Mouse (Mus musculus) heart, embryonic 10.5 days (tissue): ENCODE measurements around the gene Nolc1. TPM values are rescaled to one million over a fixed set of nuclear protein-coding genes. Genes with fewer than 3 reads are reported as not detected.

Source experiments
- DNase-seq: peaks from one replicate; pipeline ENCODE4 v3.0.0-alpha.2; 2017; ENCODE audit warnings: low spot score
- H3K27ac ChIP-seq: fragments of 300-500 bp; sonication (generic); 2 replicates; pipeline ENCODE4 v1.5.1; 2016; ENCODE audit warnings: mild to moderate bottlenecking
- H3K27me3 ChIP-seq: fragments of 300-500 bp; sonication (generic); 2 replicates; pipeline ENCODE4 v1.6.1; 2016; ENCODE audit warnings: mild to moderate bottlenecking; ENCODE audit not compliant: poor library complexity, insufficient read depth, severe bottlenecking
- H3K36me3 ChIP-seq: fragments of 300-500 bp; sonication (generic); 2 replicates; pipeline ENCODE4 v1.6.1; 2016; ENCODE audit warnings: mild to moderate bottlenecking, moderate library complexity
- H3K4me1 ChIP-seq: fragments of 300-500 bp; sonication (generic); 2 replicates; pipeline ENCODE4 v1.6.1; 2016; ENCODE audit warnings: mild to moderate bottlenecking
- H3K4me3 ChIP-seq: fragments of 300-500 bp; sonication (generic); 2 replicates; pipeline ENCODE4 v1.5.1; 2016; ENCODE audit warnings: mild to moderate bottlenecking, moderate library complexity
- H3K9me3 ChIP-seq: fragments of 300-500 bp; sonication (generic); 2 replicates; pipeline ENCODE4 v1.6.1; 2016; ENCODE audit warnings: mild to moderate bottlenecking, moderate library complexity
- WGBS: fragments of 180-500 bp; shearing (Covaris S2); methylation state at CpG from one replicate; pipeline ENCODE4 v1.1.7; 2016; 5-methylcytosine and 5-hydroxymethylcytosine counted together
- polyA plus RNA-seq: library from polyadenylated mRNA; unstranded; fragments of >200 nt; fragmentation: Nextera tagmentation; extraction: Ambion mirVana; gene quantifications from 2 replicates; pipeline ENCODE4 v1.2.1, GENCODE M21; 2016

Nolc1 gene
- polyA plus RNA-seq = 80.2 and 117 TPM in 2 replicates

DNA sequence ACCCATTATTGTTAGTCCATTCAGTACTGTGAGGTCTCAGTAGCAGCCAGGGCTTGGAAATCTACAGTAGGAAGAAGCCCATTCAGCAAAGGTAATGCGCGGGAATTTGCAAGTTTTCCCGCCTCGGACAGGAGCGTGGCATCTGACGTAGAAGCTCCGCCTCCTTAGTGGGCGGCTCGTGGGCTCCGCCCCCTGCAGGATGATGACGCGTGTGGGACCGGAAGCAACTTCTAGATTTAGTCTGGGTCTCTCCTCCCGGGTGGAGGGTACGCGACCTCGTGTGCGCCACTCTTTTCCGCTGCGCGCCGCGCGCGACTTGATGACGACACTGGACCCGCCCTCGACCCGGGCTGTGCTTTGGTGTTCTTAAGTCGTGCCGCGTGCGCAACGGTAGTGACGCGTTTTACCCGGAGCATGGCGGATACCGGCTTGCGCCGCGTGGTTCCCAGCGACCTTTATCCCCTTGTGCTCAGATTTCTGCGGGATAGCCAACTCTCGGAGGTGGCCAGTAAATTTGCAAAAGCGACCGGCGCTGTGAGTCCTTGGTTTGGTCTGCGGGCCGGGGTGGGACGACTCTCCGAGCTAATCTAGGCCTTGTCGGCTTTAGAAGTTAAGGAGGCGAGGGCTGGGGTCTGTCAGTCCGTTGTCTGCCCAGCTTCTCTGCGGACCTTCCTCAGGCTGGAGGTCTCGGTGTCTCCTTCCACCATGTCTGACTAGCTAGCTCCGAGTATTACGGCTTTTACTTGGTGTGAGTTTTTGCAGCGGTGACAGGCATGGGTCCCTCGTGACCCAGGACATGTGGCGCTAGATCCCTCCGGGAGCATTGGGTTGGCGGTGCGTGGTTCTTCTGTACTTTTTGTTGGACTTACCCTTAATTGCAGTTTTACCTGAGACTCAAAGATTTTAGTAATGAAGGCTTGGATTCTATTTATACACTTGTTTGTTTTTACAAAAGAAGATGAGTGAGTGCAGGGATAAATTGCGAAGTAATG, at the start of gene Nolc1:
TSS of gene Nolc1 (plus strand) at position 248 of the 992 bp plus-strand sequence.
- WGBS = under 1% methylated on average over 66 of the region's 66 CpGs

DNA sequence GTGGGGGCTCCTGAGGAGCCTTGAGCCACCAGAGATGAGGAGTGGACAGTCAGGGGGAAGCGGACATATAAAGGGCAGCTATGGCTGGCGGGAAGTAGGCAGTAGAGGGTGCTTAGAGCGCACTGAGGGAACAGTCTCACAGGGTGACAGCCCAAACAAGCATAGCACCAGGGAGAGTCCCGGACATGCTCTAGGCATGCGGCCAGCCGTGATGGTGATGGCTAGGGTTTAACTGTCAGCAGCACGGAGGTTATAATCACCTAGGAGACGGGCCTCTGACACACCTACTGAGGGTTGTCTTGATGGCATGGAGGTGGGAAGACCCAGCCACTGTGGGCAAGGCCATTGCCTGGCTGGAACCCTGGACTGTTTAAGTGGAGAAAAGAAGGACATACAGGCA, 49.1 kb upstream of the Nolc1 start:
- Histone ChIP-seq H3K4me1 (peaks cover 15% of the 10 kb centered on the region), H3K36me3 (peaks cover 19% of the 10 kb centered on the region), H3K9me3 (0 out of 2 replicates have a peak, but pooled peaks cover 2% of the 10 kb centered on the region), H3K27me3 (no peaks in the 10 kb centered on the region), H3K27ac (no peak overlapping the region), H3K4me3 (no peak overlapping the region)
- no peak for DNase-seq
- WGBS = 48% methylated on average over 8 of the region's 8 CpGs

More for the DNA sequence above, at the start of gene Nolc1:
- Histone ChIP-seq H3K4me1 (peaks cover 27% of the 10 kb centered on the region), H3K36me3 (peaks cover 70% of the 10 kb centered on the region), H3K9me3 (no peaks in the 10 kb centered on the region), H3K27me3 (no peaks in the 10 kb centered on the region), H3K4me3 (peak within 1 kb of the TSS; percentile 88), H3K27ac (peak within 1 kb of the TSS; percentile 90)
- peak; percentile 100 for DNase-seq

GRCm38 (mm10) chr19:46028747-46029320, 46.8 kb upstream of the Nolc1 start:
- no peaks in the 10 kb centered on the region for H3K27me3 ChIP-seq
- H3K36me3 ChIP-seq = peaks cover 42% of the 10 kb centered on the region
- H3K4me1 ChIP-seq = peaks cover 18% of the 10 kb centered on the region
- DNase-seq = no peak
- no peak overlapping the region for H3K27ac ChIP-seq
- H3K4me3 ChIP-seq = no peak overlapping the region
- 0 out of 2 replicates have a peak, but pooled peaks cover 2% of the 10 kb centered on the region for H3K9me3 ChIP-seq
- 68% methylated on average over 11 of the region's 11 CpGs for WGBS

- Histone ChIP-seq H3K9me3 (0 out of 2 replicates have a peak, but pooled peaks cover 2% of the 10 kb centered on the region), H3K36me3 (peaks cover 50% of the 10 kb centered on the region), H3K27ac (no peak overlapping the region), H3K4me1 (peaks cover 18% of the 10 kb centered on the region), H3K4me3 (no peak overlapping the region), H3K27me3 (no peaks in the 10 kb centered on the region)
- 96% methylated on average over 1 of the region's 1 CpGs for WGBS
- DNase-seq = no peak
These were observed 46.0 kb upstream of the Nolc1 start for GRCm38 (mm10) chr19:46029652-46030051.

- H3K4me1 ChIP-seq = peaks cover 18% of the 10 kb centered on the region
- H3K27ac ChIP-seq = no peak overlapping the region
- WGBS = 92% methylated on average over 10 of the region's 10 CpGs
- 0 out of 2 replicates have a peak, but pooled peaks cover 2% of the 10 kb centered on the region for H3K9me3 ChIP-seq
- no peak for DNase-seq
- no peak overlapping the region for H3K4me3 ChIP-seq
- H3K36me3 ChIP-seq = peaks cover 57% of the 10 kb centered on the region
- no peaks in the 10 kb centered on the region for H3K27me3 ChIP-seq
These were observed 45.3 kb upstream of the Nolc1 start for GRCm38 (mm10) chr19:46030196-46030983.

GRCm38 (mm10) chr19:46031689-46032432, 43.8 kb upstream of the Nolc1 start:
- 0 out of 2 replicates have a peak, but pooled peaks cover 2% of the 10 kb centered on the region for H3K9me3 ChIP-seq
- H3K4me1 ChIP-seq = peaks cover 21% of the 10 kb centered on the region
- peaks cover 71% of the 10 kb centered on the region for H3K36me3 ChIP-seq
- DNase-seq = no peak
- H3K4me3 ChIP-seq = no peak overlapping the region
- H3K27me3 ChIP-seq = no peaks in the 10 kb centered on the region
- no peak overlapping the region for H3K27ac ChIP-seq
- WGBS = 81% methylated on average over 9 of the region's 9 CpGs

GRCm38 (mm10) chr19:46032731-46033510, 42.7 kb upstream of the Nolc1 start:
- DNase-seq = no peak
- H3K4me3 ChIP-seq = no peak overlapping the region
- peaks cover 71% of the 10 kb centered on the region for H3K36me3 ChIP-seq
- 0 out of 2 replicates have a peak, but pooled peaks cover 2% of the 10 kb centered on the region for H3K9me3 ChIP-seq
- WGBS = 90% methylated on average over 26 of the region's 26 CpGs
- no peak overlapping the region for H3K27ac ChIP-seq
- H3K27me3 ChIP-seq = no peaks in the 10 kb centered on the region
- H3K4me1 ChIP-seq = peaks cover 26% of the 10 kb centered on the region

- no peak overlapping the region for H3K27ac ChIP-seq
- no peak for DNase-seq
- 96% methylated on average over 11 of the region's 11 CpGs for WGBS
- no peak overlapping the region for H3K4me3 ChIP-seq
- H3K27me3 ChIP-seq = no peaks in the 10 kb centered on the region
- H3K9me3 ChIP-seq = 0 out of 2 replicates have a peak, but pooled peaks cover 2% of the 10 kb centered on the region
- peaks cover 71% of the 10 kb centered on the region for H3K36me3 ChIP-seq
- H3K4me1 ChIP-seq = peaks cover 33% of the 10 kb centered on the region
These were observed 41.8 kb upstream of the Nolc1 start for GRCm38 (mm10) chr19:46033911-46034310.

GRCm38 (mm10) chr19:46035971-46036370, 39.7 kb upstream of the Nolc1 start:
- Histone ChIP-seq H3K9me3 (no peaks in the 10 kb centered on the region), H3K27ac (0 out of 2 replicates have a peak overlapping the region, but pooled peaks have one; percentile 16), H3K36me3 (peaks cover 57% of the 10 kb centered on the region), H3K4me1 (peaks cover 45% of the 10 kb centered on the region), H3K4me3 (no peak overlapping the region), H3K27me3 (no peaks in the 10 kb centered on the region)
- 90% methylated on average over 13 of the region's 13 CpGs for WGBS
- DNase-seq = no peak

GRCm38 (mm10) chr19:46036477-46037242, 39.0 kb upstream of the Nolc1 start:
- Histone ChIP-seq H3K27ac (peak overlapping the region; percentile 96; the same call in 1 of the 2 replicates), H3K27me3 (no peaks in the 10 kb centered on the region), H3K4me3 (peak overlapping the region; percentile 97), H3K36me3 (peaks cover 52% of the 10 kb centered on the region), H3K4me1 (peaks cover 51% of the 10 kb centered on the region), H3K9me3 (no peaks in the 10 kb centered on the region)
- 67% methylated on average over 13 of the region's 13 CpGs for WGBS
- no peak for DNase-seq
